Mouse (Mus musculus): ENCODE measurements at regions not wholly inside any gene's neighbourhood (a gene's known extent, or its start where the extent isn't known, plus 50 kb on each side); places are given as distances from the start of the nearest gene placed in this dataset.

DNA sequence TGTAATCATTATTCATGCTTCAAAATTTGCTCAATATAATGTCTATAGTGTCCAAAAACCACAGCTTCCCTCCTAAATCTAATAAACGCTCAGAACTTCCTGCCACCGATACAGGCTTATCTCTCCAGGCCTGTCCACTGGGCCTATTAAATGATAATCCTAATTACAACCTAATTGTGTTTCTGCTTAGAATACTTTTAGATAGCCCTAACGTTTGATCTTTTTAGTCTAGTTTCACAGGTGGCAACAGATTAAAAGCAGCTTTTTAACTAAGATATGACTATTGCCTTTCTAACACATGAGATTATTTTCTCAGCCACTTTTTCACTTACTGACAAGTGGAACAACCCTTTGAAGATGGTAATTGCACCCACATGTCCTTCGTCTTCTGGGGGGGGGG is 188.6 kb downstream of the Cog6 start:
- H3K27ac ChIP-seq (ENCODE audit: insufficient read depth, low read depth, low read length): no peak overlapping the region
- no peak for TF ChIP-seq POLR2A (IDR thresholded peaks at IDR 0.05; ENCODE audit: borderline replicate concordance, low read depth, low read length)
- TF ChIP-seq CTCF (IDR thresholded peaks at IDR 0.05; ENCODE audit: low read depth, low read length): no peak
- H3K4me3 ChIP-seq (ENCODE audit: insufficient read depth, low read length): no peak overlapping the region
- H3K4me1 ChIP-seq (ENCODE audit: control insufficient read depth, insufficient read depth, low read length): no peaks in the 10 kb centered on the region

DNA sequence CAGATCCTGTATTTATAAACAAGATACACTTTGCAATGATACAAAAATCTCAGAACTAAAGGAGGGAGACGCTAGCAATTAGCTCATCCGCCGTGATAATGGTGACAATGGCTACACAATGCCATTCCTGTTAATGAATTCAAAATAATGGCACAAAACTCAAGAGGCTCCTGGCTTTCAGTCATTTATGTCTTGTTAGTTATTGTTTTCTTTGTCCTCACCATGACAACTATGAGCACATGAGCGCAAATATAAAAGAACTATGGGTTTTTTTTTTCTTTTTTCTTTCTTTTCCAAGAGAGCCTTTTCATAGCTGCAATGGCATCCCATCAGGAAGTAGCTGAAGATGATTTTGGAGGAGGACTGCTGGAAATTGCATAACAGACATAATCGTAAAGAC is 194.2 kb downstream of the Cog6 start:
- Histone ChIP-seq H3K4me1 (ENCODE audit: control insufficient read depth, insufficient read depth, low read length) (no peaks in the 10 kb centered on the region), H3K27ac (ENCODE audit: insufficient read depth, low read depth, low read length) (no peak overlapping the region), H3K4me3 (ENCODE audit: insufficient read depth, low read length) (no peak overlapping the region)
- no peak for TF ChIP-seq POLR2A (IDR thresholded peaks at IDR 0.05; ENCODE audit: borderline replicate concordance, low read depth, low read length)
- TF ChIP-seq CTCF (IDR thresholded peaks at IDR 0.05; ENCODE audit: low read depth, low read length): no peak

GRCm38 (mm10) chr3:52821450-52821849 is 195.6 kb downstream of the Cog6 start:
- TF ChIP-seq POLR2A (IDR thresholded peaks at IDR 0.05; ENCODE audit: borderline replicate concordance, low read depth, low read length): no peak
- no peak for TF ChIP-seq CTCF (IDR thresholded peaks at IDR 0.05; ENCODE audit: low read depth, low read length)
- Histone ChIP-seq H3K4me3 (ENCODE audit: insufficient read depth, low read length) (no peak overlapping the region), H3K27ac (ENCODE audit: insufficient read depth, low read depth, low read length) (no peak overlapping the region), H3K4me1 (ENCODE audit: control insufficient read depth, insufficient read depth, low read length) (no peaks in the 10 kb centered on the region)

DNA sequence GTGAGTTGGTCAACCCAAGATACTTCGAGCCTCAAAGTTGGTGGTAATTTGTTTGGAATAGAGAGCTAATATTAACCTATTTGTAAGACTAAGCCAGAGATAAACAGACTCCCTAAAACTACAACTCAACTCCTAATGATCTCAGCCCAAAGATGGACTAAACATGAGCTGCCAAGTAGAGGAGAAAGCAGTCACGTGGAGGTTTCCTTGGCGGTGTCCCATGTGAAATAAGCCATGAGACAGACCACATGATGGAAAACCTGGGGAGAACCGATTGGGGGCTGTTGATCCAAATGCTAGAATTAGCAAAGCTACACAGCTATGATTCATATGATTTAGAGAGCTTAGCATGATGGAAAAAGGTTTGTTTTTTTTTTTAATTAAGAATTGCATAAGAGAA is 198.6 kb downstream of the Cog6 start:
- Histone ChIP-seq H3K27ac (ENCODE audit: insufficient read depth, low read depth, low read length) (no peak overlapping the region), H3K4me1 (ENCODE audit: control insufficient read depth, insufficient read depth, low read length) (no peaks in the 10 kb centered on the region), H3K4me3 (ENCODE audit: insufficient read depth, low read length) (no peak overlapping the region)
- TF ChIP-seq CTCF (IDR thresholded peaks at IDR 0.05; ENCODE audit: low read depth, low read length) (no peak), POLR2A (IDR thresholded peaks at IDR 0.05; ENCODE audit: borderline replicate concordance, low read depth, low read length) (no peak)

- Histone ChIP-seq H3K4me3 (ENCODE audit: insufficient read depth, low read length) (no peak overlapping the region), H3K4me1 (ENCODE audit: control insufficient read depth, insufficient read depth, low read length) (no peaks in the 10 kb centered on the region), H3K27ac (ENCODE audit: insufficient read depth, low read depth, low read length) (no peak overlapping the region)
- TF ChIP-seq CTCF (IDR thresholded peaks at IDR 0.05; ENCODE audit: low read depth, low read length) (no peak), POLR2A (IDR thresholded peaks at IDR 0.05; ENCODE audit: borderline replicate concordance, low read depth, low read length) (no peak)
Measured at GRCm38 (mm10) chr3:52817416-52817815, 199.6 kb downstream of the Cog6 start.

DNA sequence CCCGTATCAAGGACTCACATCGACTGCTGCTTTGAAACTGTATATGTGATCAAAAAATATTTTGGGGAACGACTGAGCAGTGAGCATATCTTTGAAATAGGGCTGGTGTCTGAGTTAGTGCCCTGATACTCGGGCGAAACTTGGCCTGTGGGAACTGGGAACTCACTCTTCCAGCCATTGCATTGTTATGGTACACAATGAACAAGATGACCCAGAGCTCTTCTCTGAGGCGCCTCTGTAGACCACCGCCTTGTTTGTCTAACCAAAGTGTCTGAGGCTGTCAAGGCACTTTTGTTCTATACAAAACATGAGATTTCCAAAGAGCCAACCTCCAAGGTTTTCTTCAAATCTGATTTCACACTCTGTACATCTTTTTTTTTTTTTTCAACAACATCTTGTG is 201.5 kb downstream of the Cog6 start:
- no peak overlapping the region for H3K4me3 ChIP-seq (ENCODE audit: insufficient read depth, low read length)
- H3K27ac ChIP-seq (ENCODE audit: insufficient read depth, low read depth, low read length): no peak overlapping the region
- TF ChIP-seq CTCF (IDR thresholded peaks at IDR 0.05; ENCODE audit: low read depth, low read length) (no peak), POLR2A (IDR thresholded peaks at IDR 0.05; ENCODE audit: borderline replicate concordance, low read depth, low read length) (no peak)
- no peaks in the 10 kb centered on the region for H3K4me1 ChIP-seq (ENCODE audit: control insufficient read depth, insufficient read depth, low read length)

GRCm38 (mm10) chr3:52802324-52802723 is 214.7 kb downstream of the Cog6 start:
- TF ChIP-seq CTCF (IDR thresholded peaks at IDR 0.05; ENCODE audit: low read depth, low read length) (no peak), POLR2A (IDR thresholded peaks at IDR 0.05; ENCODE audit: borderline replicate concordance, low read depth, low read length) (no peak)

GRCm38 (mm10) chr3:52801446-52801845 is 215.6 kb downstream of the Cog6 start:
- Histone ChIP-seq H3K27ac (ENCODE audit: insufficient read depth, low read depth, low read length) (no peak overlapping the region), H3K4me3 (ENCODE audit: insufficient read depth, low read length) (no peak overlapping the region), H3K4me1 (ENCODE audit: control insufficient read depth, insufficient read depth, low read length) (no peaks in the 10 kb centered on the region)
- TF ChIP-seq CTCF (IDR thresholded peaks at IDR 0.05; ENCODE audit: low read depth, low read length) (no peak), POLR2A (IDR thresholded peaks at IDR 0.05; ENCODE audit: borderline replicate concordance, low read depth, low read length) (no peak)

More at GRCm38 (mm10) chr3:52802324-52802723, 214.7 kb downstream of the Cog6 start:
- H3K4me1 ChIP-seq (ENCODE audit: control insufficient read depth, insufficient read depth, low read length): no peaks in the 10 kb centered on the region
- H3K4me3 ChIP-seq (ENCODE audit: insufficient read depth, low read length): no peak overlapping the region
- no peak overlapping the region for H3K27ac ChIP-seq (ENCODE audit: insufficient read depth, low read depth, low read length)

DNA sequence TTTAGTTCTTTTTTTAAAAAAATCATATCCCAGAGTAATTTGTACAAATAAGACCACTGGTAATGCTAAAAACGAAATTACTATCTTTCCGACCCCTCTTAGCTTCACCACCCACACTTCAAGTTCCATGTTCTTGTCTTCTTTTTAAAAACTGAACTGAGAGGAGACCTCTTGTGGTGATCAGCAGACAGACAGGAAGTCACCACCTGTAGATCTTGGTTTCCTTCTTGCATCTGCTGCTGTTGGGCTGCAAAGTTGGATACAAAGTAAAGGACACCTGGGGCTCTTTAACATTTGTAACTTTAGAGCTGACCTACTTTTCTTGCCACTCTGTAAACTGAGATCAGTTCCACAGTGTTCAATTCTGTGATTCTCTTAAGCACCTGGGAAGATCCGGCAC is 216.4 kb downstream of the Cog6 start:
- H3K27ac ChIP-seq (ENCODE audit: insufficient read depth, low read depth, low read length): no peak overlapping the region
- no peak for TF ChIP-seq POLR2A (IDR thresholded peaks at IDR 0.05; ENCODE audit: borderline replicate concordance, low read depth, low read length)
- no peak for TF ChIP-seq CTCF (IDR thresholded peaks at IDR 0.05; ENCODE audit: low read depth, low read length)
- no peak overlapping the region for H3K4me3 ChIP-seq (ENCODE audit: insufficient read depth, low read length)
- H3K4me1 ChIP-seq (ENCODE audit: control insufficient read depth, insufficient read depth, low read length): no peaks in the 10 kb centered on the region

DNA sequence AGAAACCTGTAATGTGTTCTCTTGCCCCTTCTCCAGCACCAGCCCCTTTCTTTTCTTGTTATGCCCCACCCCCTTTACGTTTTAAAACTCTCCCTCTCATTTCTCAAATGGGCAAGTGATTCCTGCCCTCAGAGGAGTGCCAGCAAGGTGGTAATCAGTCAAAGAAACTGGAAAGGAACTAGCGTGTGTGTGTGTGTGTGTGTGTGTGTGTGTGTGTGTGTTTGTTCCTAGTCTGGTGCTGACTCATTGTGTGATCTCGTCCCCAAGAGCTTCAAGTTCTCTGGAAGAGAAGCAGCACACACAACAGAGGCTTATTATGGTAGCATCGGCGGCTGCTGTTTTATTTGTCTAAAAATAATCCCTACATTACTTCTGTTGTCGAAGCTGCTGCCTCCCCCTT is 219.2 kb downstream of the Cog6 start:
- TF ChIP-seq POLR2A (IDR thresholded peaks at IDR 0.05; ENCODE audit: borderline replicate concordance, low read depth, low read length) (no peak), CTCF (IDR thresholded peaks at IDR 0.05; ENCODE audit: low read depth, low read length) (no peak)
- Histone ChIP-seq H3K4me3 (ENCODE audit: insufficient read depth, low read length) (no peak overlapping the region), H3K27ac (ENCODE audit: insufficient read depth, low read depth, low read length) (no peak overlapping the region), H3K4me1 (ENCODE audit: control insufficient read depth, insufficient read depth, low read length) (no peaks in the 10 kb centered on the region)

GRCm38 (mm10) chr3:52797164-52797563 is 219.9 kb downstream of the Cog6 start:
- TF ChIP-seq CTCF (IDR thresholded peaks at IDR 0.05; ENCODE audit: low read depth, low read length) (no peak), POLR2A (IDR thresholded peaks at IDR 0.05; ENCODE audit: borderline replicate concordance, low read depth, low read length) (no peak)
- Histone ChIP-seq H3K4me1 (ENCODE audit: control insufficient read depth, insufficient read depth, low read length) (no peaks in the 10 kb centered on the region), H3K4me3 (ENCODE audit: insufficient read depth, low read length) (no peak overlapping the region), H3K27ac (ENCODE audit: insufficient read depth, low read depth, low read length) (no peak overlapping the region)

Measured in bone marrow macrophage, adult 2 months (primary cell).